Mouse (Mus musculus) retina, postnatal 1 day (tissue): Measurements from ENCODE around the gene Gm11237.
A peak's percentile ranks its signal among the peaks of the same experiment; 100 is the strongest.
"Not testable (repeated sequence)": the region's sequence is repeated elsewhere in the genome, so short reads cannot be mapped to it uniquely, and the experiment has no call there.

Experiments used
- DNase-seq: peaks from one replicate; pipeline ENCODE4 v3.0.0-alpha.2; 2012

The Gm11237 gene

DNA sequence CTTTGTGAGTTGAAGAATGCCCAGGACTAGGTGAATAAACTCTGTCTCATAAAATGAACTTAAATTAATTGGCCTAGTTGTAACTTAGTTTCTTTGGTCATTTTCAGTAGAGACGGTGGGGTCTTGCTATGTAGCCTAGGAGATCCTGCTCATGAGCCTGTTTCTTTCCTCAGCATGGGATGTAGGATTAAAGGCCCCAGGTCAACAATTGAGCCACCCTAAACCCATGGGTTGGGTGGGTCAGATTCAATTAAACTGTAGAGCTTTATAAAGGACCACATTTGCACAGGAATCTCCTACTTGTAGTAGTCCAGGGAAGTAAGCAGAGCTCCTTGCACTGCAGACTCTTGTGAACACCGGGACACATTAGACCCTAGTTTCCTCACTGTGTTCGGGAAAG lies at the start of gene Gm11237:
Gm11237 (plus strand) TSS at position 301 of the 400 bp plus-strand sequence.
- not testable (repeated sequence) for DNase-seq

DNA sequence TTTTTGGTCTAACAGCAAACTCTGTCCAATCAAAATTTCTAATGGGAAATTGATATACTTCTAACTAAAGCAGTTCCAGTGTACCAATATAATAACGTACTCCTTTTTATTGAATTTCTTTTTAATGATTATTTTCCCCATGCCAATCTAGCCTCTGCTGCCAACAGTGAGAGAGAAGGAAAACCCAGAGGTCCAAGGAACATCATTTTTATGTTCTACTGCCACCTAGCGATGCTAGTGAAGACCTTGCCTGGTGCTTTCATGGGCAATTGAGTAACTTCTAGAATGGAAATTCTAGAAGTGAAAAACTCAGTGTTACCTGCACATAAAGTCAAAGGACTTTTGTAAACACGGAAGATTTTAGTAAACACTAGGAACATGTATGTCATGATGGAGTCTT lies 23.5 kb upstream of the Gm11237 start:
- peak; percentile 86 for DNase-seq

DNA sequence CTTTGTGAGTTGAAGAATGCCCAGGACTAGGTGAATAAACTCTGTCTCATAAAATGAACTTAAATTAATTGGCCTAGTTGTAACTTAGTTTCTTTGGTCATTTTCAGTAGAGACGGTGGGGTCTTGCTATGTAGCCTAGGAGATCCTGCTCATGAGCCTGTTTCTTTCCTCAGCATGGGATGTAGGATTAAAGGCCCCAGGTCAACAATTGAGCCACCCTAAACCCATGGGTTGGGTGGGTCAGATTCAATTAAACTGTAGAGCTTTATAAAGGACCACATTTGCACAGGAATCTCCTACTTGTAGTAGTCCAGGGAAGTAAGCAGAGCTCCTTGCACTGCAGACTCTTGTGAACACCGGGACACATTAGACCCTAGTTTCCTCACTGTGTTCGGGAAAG lies 15.2 kb upstream of the Gm11237 start, which contains the start of gene Gm11238:
Gm11238 (plus strand) TSS at position 301 of the 400 bp plus-strand sequence.
- DNase-seq = not testable (repeated sequence)

DNA sequence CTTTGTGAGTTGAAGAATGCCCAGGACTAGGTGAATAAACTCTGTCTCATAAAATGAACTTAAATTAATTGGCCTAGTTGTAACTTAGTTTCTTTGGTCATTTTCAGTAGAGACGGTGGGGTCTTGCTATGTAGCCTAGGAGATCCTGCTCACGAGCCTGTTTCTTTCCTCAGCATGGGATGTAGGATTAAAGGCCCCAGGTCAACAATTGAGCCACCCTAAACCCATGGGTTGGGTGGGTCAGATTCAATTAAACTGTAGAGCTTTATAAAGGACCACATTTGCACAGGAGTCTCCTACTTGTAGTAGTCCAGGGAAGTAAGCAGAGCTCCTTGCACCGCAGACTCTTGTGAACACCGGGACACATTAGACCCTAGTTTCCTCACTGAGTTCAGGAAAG lies 15.0 kb downstream of the Gm11237 start, which contains the start of gene Gm11236:
Gm11236 (plus strand) TSS at position 301 of the 400 bp plus-strand sequence.
- DNase-seq = not testable (repeated sequence)

DNA sequence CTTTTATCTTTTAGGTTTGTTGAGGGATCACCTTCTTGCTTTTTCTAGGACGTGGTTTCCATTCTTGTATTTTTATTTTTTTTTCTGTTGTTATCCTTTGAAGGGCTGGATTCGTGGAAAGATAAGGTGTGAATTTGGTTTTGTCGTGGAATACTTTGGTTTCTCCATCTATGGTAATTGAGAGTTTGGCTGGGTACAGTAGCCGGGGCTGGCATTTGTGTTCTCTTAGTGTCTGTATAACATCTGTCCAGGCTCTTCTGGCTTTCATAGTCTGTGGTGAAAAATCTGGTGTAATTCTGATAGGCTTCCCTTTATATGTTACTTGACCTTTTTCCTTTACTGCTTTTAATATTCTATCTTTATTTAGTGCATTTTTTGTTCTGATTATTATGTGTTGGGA lies 39.1 kb downstream of the Gm11237 start:
- not testable (repeated sequence) for DNase-seq

DNA sequence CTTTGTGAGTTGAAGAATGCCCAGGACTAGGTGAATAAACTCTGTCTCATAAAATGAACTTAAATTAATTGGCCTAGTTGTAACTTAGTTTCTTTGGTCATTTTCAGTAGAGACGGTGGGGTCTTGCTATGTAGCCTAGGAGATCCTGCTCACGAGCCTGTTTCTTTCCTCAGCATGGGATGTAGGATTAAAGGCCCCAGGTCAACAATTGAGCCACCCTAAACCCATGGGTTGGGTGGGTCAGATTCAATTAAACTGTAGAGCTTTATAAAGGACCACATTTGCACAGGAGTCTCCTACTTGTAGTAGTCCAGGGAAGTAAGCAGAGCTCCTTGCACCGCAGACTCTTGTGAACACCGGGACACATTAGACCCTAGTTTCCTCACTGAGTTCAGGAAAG lies 45.3 kb downstream of the Gm11237 start, which contains the start of gene Gm11239:
Gm11239 (plus strand) TSS at position 301 of the 400 bp plus-strand sequence.
- not testable (repeated sequence) for DNase-seq
